Mouse (Mus musculus): ENCODE measurements around the gene Fam84b.

DNA sequence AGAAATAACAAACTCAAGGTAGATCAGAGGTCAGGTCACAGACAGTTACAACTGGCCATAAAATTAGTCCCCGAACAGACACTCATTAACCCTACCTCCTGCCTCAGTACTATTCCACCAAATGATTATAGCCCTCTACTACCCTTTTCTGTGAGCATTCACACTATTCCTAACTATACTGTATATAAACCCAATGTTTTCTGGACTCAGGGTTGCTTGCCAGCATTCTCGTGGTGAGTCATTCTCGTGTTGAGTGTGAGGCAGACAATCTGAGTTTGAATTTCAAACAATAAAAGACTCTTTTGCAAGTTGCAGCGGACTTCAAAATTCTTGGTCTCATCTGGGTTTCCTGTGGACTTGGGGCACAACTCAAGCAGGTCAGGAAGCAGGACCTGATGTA, 74.5 kb downstream of the Fam84b start:
- TF ChIP-seq CTCF (IDR thresholded peaks at IDR 0.05; ENCODE audit: low read depth, low read length), result no peak
- no peak for TF ChIP-seq POLR2A (IDR thresholded peaks at IDR 0.05; ENCODE audit: borderline replicate concordance, low read depth, low read length)

Data from bone marrow macrophage, adult 2 months (primary cell).